Mouse (Mus musculus): ENCODE data around the gene Abhd14a.

- TF ChIP-seq CTCF (IDR thresholded peaks at IDR 0.05; ENCODE audit: control insufficient read depth, insufficient read depth, insufficient replicate concordance, low read depth, low read length) (no peak), POLR2A (IDR thresholded peaks at IDR 0.05; ENCODE audit: control insufficient read depth, low read depth, low read length) (no peak)
Observed at GRCm38 (mm10) chr9:106412210-106412609, 35.3 kb downstream of the Abhd14a start.

Data from testis, adult 2 months (tissue).